Mouse (Mus musculus) gastrocnemius, adult 8-10 months (tissue): Measurements from ENCODE around the gene Srrm4. TPM values are rescaled to one million over a fixed set of nuclear protein-coding genes. Genes with fewer than 3 reads are reported as not detected.
A peak's percentile ranks its signal among the peaks of the same experiment; 100 is the strongest.

Experiments used
- DNase-seq, 2 experiments: peaks; one replicate each; pipeline ENCODE4 v3.0.0; 2022; ENCODE audit warnings: low spot score in 2 of 2
- total RNA-seq, 4 experiments: library from RNA; stranded (reverse); gene quantifications; 2 replicates each; pipeline ENCODE4 v1.2.4; 2022

The Srrm4 gene
- total RNA-seq, 4 experiments from 2014 or later = 0.25 to 0.75 (median 0.46) TPM; not detected in 1

DNA sequence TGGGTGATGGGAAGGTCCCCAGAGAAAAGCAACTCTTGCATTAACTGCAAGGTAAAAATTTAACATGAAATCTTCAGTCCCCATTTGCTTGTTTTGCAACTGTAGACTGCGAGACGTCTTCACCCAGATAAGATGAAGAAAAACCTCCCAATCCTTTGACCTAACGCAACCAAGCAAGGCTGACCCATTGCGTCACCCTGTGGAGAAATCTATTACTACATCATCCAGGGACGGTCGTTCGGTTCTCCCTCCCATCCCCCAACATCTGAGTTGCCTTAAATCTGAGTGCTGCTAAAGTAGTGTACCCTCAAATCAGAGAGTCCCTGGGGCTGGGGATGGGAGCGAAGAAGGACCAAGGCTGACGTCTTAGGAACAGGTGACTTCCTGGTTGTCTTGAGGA lies 182.7 kb downstream of the Srrm4 start:
- no peak for DNase-seq

DNA sequence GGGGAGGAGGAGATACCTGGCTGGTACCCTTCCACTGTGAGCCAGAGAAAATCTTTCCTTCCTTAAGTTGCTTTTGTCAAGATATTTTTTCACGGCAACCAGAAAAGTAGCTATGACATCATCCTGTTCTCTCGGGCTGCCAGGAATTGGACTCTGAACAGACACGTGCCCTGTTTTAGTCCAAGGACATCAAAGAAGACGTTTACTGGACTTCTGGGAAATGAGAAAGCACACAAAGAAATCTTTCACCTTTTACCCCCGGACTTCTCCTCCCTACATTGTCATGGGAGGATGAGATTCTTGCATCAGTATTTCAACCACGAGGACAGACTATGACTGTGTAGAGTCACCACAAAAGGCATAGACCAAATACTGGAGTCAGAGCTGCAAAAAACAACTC lies 183.7 kb downstream of the Srrm4 start:
- DNase-seq = no peak

DNA sequence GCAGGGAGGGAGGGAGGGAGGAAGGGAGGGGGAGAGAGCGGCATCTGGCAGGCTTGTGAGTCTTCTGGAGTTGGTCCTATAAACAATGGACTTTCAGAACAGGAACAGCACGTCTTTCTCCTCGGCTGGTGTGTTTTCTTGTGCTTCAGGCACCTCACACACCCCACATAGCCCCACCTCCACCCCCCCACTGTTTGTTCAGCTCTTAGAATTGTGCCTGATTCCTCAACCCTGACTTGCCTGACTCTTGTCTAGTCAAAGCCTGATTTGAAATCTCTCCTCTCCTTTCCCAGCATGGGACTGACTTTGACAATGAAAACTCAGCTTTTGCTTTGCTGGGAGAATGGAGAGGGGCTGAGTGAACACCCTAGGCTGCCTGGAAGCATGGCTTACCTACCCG lies 184.3 kb downstream of the Srrm4 start:
- no peak for DNase-seq

DNA sequence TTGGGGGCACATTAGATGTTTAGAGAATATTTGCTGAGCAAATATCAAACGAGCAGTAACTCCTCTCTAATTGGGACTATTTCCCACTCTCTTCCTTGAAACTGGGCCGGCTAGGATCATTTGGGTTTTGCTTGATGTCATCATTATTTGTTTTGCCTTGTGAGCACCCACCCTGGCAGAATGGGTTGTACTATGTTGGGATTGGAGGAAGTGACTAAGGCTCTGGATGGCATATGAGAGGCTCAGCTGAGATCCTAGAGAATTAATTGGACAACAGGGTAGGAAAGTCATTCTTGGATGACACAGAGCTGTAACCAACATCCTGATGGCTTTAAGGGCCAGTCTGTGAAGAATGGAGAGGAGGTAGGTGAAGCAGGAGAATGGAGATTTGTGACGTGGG lies 185.1 kb downstream of the Srrm4 start:
- DNase-seq = no peak

DNA sequence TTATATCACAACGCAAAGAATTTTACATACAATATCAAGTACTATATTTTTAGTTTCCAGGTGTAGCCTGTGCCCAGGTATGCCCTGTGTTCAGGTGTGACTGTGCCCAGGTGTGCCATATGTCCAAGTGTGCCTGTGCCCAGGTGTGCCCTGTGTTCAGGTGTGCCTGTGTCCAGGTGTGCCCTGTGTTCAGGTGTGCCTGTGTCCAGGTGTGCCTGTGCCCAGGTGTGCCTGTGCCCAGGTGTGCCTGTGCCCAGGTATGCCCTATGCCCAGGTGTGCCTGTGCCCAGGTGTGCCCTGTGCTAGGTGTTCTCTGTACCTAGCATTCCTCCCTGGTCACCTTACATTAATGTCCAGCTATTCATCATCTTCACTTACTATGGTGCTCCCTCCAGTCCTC lies 185.7 kb downstream of the Srrm4 start:
- DNase-seq = no peak

DNA sequence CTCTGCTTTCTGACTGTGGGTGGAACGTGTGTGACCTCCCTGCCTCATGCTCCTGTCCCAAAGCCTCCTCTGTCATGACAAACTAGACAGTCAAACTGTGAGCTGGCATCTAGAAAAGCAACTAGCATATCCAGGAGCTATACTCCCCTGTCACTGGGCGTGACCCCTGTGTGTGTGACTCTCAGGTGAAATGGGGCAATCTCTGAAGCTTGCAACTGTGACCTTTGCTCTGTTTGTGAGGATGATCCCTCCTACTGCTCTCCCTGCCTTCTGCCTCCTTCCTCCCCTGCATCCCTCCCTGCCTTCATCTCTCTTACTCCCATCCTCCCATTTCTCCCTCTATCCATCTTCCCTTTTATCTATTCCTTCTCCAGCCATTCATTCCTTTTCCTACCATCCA lies 187.6 kb downstream of the Srrm4 start:
- DNase-seq = no peak

DNA sequence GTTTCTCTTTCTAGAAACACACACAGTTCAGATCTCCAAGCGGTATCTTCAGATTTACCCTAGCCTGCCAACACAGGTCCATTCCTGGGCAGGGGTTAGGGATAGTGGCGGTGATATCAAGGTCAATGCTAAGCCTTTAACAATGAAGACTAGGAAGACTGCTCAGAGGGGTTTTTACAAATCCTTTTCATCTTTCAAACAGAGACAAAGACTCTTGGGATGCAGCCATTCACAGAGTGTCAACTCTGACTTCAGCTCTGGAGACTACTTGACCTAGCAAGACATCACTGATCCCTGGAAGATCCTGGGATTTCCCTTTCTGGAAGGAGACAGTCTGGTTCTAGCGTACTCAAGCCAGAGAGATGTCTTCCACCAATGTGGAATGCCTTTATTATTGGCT lies 190.8 kb downstream of the Srrm4 start:
- no peak for DNase-seq

DNA sequence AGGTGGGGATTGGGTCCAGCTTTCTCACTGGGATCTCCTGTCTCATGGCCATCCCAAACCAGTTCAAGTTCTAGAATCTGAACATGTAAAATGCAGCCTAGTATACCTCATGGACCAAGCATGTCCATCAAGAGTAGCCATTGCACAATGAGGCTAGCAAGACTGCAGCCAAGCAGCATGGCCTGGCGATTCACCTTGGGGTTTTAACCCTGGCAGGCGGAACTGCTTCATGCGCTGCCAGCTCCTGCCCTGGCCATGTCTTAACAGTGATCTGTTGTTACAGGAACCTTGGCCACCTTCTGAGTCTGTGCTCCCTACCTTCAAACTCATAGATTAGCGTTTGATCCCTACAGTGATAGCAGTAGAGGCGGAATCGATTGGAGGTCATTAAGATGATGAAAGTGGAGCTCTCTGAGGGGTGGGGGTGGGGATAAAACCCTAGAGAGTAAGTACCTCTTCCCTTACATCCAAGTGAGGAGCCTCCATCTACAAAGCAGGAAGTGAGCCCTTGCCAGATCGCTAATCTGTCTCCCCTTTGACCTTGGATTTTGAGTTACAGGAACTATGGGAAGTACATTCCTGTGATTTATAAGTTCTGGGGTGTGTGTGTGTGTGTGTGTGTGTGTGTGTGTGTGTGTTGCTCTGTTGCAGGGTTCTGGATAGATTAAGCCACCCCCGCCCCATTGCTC lies 191.4 kb downstream of the Srrm4 start:
- no peak for DNase-seq

DNA sequence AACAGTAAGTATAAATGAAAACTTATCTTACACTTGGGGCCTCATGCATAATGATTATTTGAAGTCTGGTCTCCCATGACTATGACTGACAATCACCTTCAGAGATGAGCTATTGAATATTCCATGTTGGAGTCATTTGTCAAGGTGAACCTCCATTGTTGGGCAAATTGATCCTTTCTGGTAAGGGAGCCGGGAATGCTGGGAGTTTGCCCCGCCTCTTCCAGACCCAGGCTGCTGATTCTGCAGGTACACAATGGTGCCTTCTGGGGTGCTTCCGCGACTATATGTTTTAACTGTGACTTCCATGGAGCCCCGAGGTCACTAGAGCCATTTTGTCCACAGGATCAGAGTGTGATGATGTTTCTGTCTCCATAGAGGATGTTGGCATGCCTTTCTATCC lies 195.5 kb downstream of the Srrm4 start:
- DNase-seq = no peak

DNA sequence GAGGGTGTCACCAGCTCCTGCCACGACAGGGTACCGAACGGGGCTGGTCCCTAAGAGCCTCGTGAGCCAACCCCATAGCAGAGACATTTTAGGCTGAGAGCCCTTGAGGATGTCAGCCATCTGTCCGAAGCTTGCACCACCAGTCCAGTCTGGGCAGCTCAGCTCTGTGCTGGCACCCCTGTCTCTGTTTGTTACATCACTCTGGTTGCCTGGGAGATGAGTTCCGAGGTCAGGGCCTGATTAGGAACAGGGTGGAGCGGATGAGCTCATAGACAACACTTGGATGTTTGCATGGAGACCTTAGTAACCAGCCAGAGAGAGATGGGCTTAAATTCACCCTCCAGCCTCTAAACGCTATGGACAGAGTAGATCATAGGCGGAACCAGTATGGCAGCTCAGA lies 199.0 kb downstream of the Srrm4 start:
- DNase-seq = peak; percentile 46 to 51

DNA sequence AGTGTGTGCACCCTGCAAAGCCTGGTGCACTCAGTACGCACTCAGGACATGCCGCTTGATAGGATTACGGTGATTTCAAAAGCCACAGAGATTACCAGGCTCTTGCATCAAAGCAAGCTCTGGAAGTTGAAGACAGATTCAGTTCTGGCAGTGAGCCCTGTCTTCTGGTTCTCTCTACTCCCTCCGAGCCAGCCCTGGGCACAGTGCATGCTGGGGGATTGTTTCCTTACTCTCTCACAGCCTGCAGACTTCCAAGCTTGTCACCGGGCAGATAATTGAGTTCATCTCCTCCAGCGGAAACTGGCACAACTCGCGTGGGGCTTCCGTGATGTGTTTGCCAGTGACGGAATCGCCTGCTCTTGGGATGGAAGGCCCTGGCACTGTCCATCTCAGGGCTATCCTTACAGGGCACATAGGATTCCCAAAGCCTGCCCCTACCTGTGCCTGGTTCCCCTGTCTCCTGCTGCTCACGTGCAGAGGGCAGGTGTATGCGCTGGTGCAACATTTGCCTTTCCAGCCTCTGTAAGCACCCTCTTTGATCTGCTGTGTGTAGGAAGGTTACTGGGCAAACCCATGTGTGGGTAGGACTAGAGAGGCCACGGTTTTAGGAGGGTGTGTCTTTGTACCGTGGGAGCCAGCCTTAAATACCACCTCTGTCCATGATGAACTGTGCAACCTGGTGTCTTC lies 201.6 kb downstream of the Srrm4 start:
- no peak for DNase-seq

DNA sequence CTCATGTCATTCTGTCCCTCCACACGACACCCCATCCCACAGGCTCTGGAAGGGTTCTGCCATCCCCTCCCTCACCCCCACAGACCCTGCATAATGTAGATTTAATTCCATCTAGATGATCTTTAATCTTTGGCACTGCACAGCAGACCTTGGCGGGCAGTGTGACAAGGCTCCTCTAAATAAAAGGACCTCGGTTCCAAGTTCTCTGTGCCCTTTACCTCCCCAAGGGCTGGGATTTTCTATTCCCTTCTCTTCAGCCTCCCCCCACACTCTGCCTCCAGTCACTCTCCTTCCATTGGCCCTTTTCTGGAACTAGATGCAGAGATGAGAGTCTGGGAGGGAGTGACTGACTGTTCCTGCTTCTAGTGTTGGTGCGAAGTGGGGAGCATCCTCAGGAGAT lies 202.3 kb downstream of the Srrm4 start:
- no peak for DNase-seq

Other genes with a start within 250 kb of the Srrm4 start
- gene Hspb8, start 169.0 kb downstream of the Srrm4 start, total RNA-seq = 100 to 1,000 TPM; 239 to 425 (median 325) TPM